Mouse (Mus musculus) CH12.LX (cell line): ENCODE results near the gene C2cd4c. TPM values are rescaled to one million over a fixed set of nuclear protein-coding genes. Genes with fewer than 3 reads are reported as not detected.

Experiments
- DNase-seq: peaks from one replicate; pipeline ENCODE4 v3.0.0-alpha.2; 2013; ENCODE audit errors: extremely low read depth
- H3K27ac ChIP-seq: 2 replicates; pipeline ENCODE4 v1.5.1; 2012; ENCODE audit warnings: low read depth, mild to moderate bottlenecking, control low read depth, moderate library complexity; ENCODE audit not compliant: insufficient read depth
- H3K27me3 ChIP-seq: replicated peaks from 2 replicates; pipeline ENCODE3; 2012; ENCODE audit warnings: inconsistent platforms
- H3K36me3 ChIP-seq, 2 experiments: replicated peaks in 1 of 2; 2 replicates each; pipeline versions ENCODE3 to v1.6.1; 2012; ENCODE audit warnings: inconsistent platforms in 1 of 2, low read length in 1 of 2, mild to moderate bottlenecking in 1 of 2, mixed read lengths in 1 of 2, moderate library complexity in 1 of 2; ENCODE audit not compliant: control insufficient read depth in 1 of 2, insufficient read depth in 1 of 2
- H3K4me1 ChIP-seq, 2 experiments: 2 replicates each; pipeline ENCODE4 v1.6.1; 2012; ENCODE audit warnings: inconsistent platforms in 1 of 2, moderate library complexity in 1 of 2; ENCODE audit not compliant: insufficient read depth in 2 of 2, control insufficient read depth in 1 of 2
- H3K4me2 ChIP-seq: 2 replicates; pipeline ENCODE4 v1.6.1; 2012; ENCODE audit warnings: low read depth, mild to moderate bottlenecking, control low read depth; ENCODE audit not compliant: poor library complexity, insufficient read depth, severe bottlenecking
- H3K4me3 ChIP-seq, 3 experiments: fragments of 150-350 bp in 1 of 3; sonication (generic) in 1 of 3; replicated peaks in 1 of 3; 2 replicates each; pipeline versions ENCODE3 to v1.5.1; 2011 to 2012; ENCODE audit warnings: low read depth in 2 of 3, low read length in 2 of 3, mild to moderate bottlenecking in 2 of 3, moderate library complexity in 2 of 3, control low read depth in 1 of 3, improper control_type of control experiment in 1 of 3, inconsistent platforms in 1 of 3, mixed read lengths in 1 of 3; ENCODE audit not compliant: poor library complexity in 1 of 3
- H3K79me2 ChIP-seq: replicated peaks from 2 replicates; pipeline ENCODE4 v1.6.1; 2012; ENCODE audit warnings: mild to moderate bottlenecking, moderate library complexity; ENCODE audit not compliant: control insufficient read depth, poor library complexity, insufficient read depth, severe bottlenecking; ENCODE audit errors: extremely low read depth
- H3K9ac ChIP-seq: 2 replicates; pipeline ENCODE4 v1.6.1; 2012; ENCODE audit warnings: low read depth, mild to moderate bottlenecking, control low read depth, moderate library complexity; ENCODE audit not compliant: insufficient read depth
- H3K9me3 ChIP-seq: replicated peaks from 2 replicates; pipeline ENCODE3; 2012; ENCODE audit warnings: low read length, inconsistent platforms, mixed read lengths
- BHLHE40 ChIP-seq: IDR thresholded peaks from 2 replicates; pipeline ENCODE4 v1.6.1; 2011; ENCODE audit warnings: mild to moderate bottlenecking, low read depth, low read length, improper control_type of control experiment
- CHD2 ChIP-seq: IDR thresholded peaks from 2 replicates; pipeline ENCODE4 v1.6.1; 2011; ENCODE audit warnings: low read length, improper control_type of control experiment
- E2F4 ChIP-seq: IDR thresholded peaks from 2 replicates; pipeline ENCODE4 v1.6.1; 2011; ENCODE audit warnings: low read depth, low read length, improper control_type of control experiment; ENCODE audit not compliant: insufficient replicate concordance
- EP300 ChIP-seq: IDR thresholded peaks from 2 replicates; pipeline ENCODE4 v1.6.1; 2011; ENCODE audit warnings: low read length, improper control_type of control experiment
- ETS1 ChIP-seq: conservative IDR thresholded peaks from 2 replicates; pipeline ENCODE4 v1.6.1; 2012; ENCODE audit warnings: low read depth, mild to moderate bottlenecking, inconsistent platforms, low read length, improper control_type of control experiment, moderate library complexity
- HCFC1 ChIP-seq: IDR thresholded peaks from 2 replicates; pipeline ENCODE4 v1.6.1; 2012; ENCODE audit warnings: low read depth, mild to moderate bottlenecking, inconsistent platforms, low read length, improper control_type of control experiment
- KAT2A ChIP-seq: IDR thresholded peaks from 2 replicates; pipeline ENCODE4 v1.6.1; 2012; ENCODE audit warnings: low read length, improper control_type of control experiment, inconsistent platforms; ENCODE audit not compliant: insufficient replicate concordance
- MAFK ChIP-seq: IDR thresholded peaks from 2 replicates; pipeline ENCODE4 v1.6.1; 2011; ENCODE audit warnings: low read length, improper control_type of control experiment; ENCODE audit not compliant: insufficient replicate concordance
- MAX ChIP-seq: IDR thresholded peaks from 2 replicates; pipeline ENCODE4 v1.6.1; 2011; ENCODE audit warnings: low read length, improper control_type of control experiment
- MEF2A ChIP-seq: IDR thresholded peaks from 2 replicates; pipeline ENCODE4 v1.6.1; 2014; ENCODE audit warnings: low read depth, mild to moderate bottlenecking, inconsistent platforms, low read length, improper control_type of control experiment, borderline replicate concordance
- MXI1 ChIP-seq: IDR thresholded peaks from 2 replicates; pipeline ENCODE4 v1.6.1; 2011; ENCODE audit warnings: mild to moderate bottlenecking, low read depth, low read length, improper control_type of control experiment
- MYC ChIP-seq: IDR thresholded peaks from 2 replicates; pipeline ENCODE4 v1.6.1; 2011; ENCODE audit warnings: low read depth, mild to moderate bottlenecking, improper control_type of control experiment, low read length
- NRF1 ChIP-seq: IDR thresholded peaks from 2 replicates; pipeline ENCODE4 v1.6.1; 2014; ENCODE audit warnings: low read depth, mild to moderate bottlenecking, inconsistent platforms, low read length, improper control_type of control experiment, moderate library complexity
- POLR2A ChIP-seq: IDR thresholded peaks from 2 replicates; pipeline ENCODE4 v1.6.1; 2011; ENCODE audit warnings: low read depth, mild to moderate bottlenecking, improper control_type of control experiment, low read length
- POLR2AphosphoS2 ChIP-seq: IDR thresholded peaks from 2 replicates; pipeline ENCODE4 v1.6.1; 2011; ENCODE audit warnings: low read depth, low read length, improper control_type of control experiment
- RAD21 ChIP-seq: IDR thresholded peaks from 2 replicates; pipeline ENCODE4 v1.6.1; 2011; ENCODE audit warnings: low read depth, mild to moderate bottlenecking, low read length, improper control_type of control experiment, moderate library complexity
- RCOR1 ChIP-seq: conservative IDR thresholded peaks from 2 replicates; pipeline ENCODE4 v1.6.1; 2012; ENCODE audit warnings: low read depth, mild to moderate bottlenecking, inconsistent platforms, low read length, improper control_type of control experiment
- ZC3H11A ChIP-seq: IDR thresholded peaks from 2 replicates; pipeline ENCODE4 v1.6.1; 2012; ENCODE audit warnings: low read depth, mild to moderate bottlenecking, inconsistent platforms, low read length, improper control_type of control experiment
- ZMIZ1 ChIP-seq: IDR thresholded peaks from 2 replicates; pipeline ENCODE4 v1.6.1; 2012; ENCODE audit warnings: low read depth, mild to moderate bottlenecking, inconsistent platforms, low read length, improper control_type of control experiment
- dilution Hi-C: fragments of 300-500 bp; cut with MboI; formaldehyde crosslinking; loops from 2 replicates; pipeline ENCODE4 v1.14.3; 2020; ENCODE audit warnings: low sequenced_read_pairs; ENCODE audit not compliant: extremely low pct_unique_long_range_greater_than_20kb, extremely low pct_ligation_motif_present
- in situ Hi-C: fragments of 300-500 bp; cut with MboI; formaldehyde crosslinking; loops from 3 replicates; pipeline ENCODE4 v1.14.3; 2019; ENCODE audit warnings: low sequenced_read_pairs, low pct_ligation_motif_present, low pct_unique_long_range_greater_than_20kb, mixed read lengths
- polyA plus RNA-seq: library from polyadenylated mRNA; unstranded; fragments of >175 nt; gene quantifications from 2 replicates; pipeline ENCODE4 v1.2.1, GENCODE M21; 2012; ENCODE audit warnings: low read depth; ENCODE audit not compliant: insufficient read length
- total RNA-seq, 2 experiments: library from RNA; depleted of rRNA; stranded (reverse); fragments of 300-350 nt in 1 of 2; fragments of >200 nt in 1 of 2; gene quantifications; 2 replicates each; pipeline ENCODE4 v1.2.3; 2012 to 2014

The C2cd4c gene
- total and polyA plus RNA-seq, 3 experiments: 0.04 TPM; not detected in 2

- no peak overlapping the region for H3K4me3 ChIP-seq
- H3K9ac ChIP-seq: no peak overlapping the region
- DNase-seq: peak; percentile 27
- no peaks in the 10 kb centered on the region for H3K36me3 ChIP-seq
- peaks cover 8% of the 10 kb centered on the region for H3K27me3 ChIP-seq
- TF ChIP-seq MAFK (no peak), ETS1 (no peak), NRF1 (no peak), RCOR1 (no peak), CHD2 (no peak), ZC3H11A (no peak), E2F4 (no peak), MXI1 (no peak), BHLHE40 (peak; percentile 84), MYC (no peak), EP300 (no peak), MAX (peak; percentile 43; the same call in 1 of the 2 replicates), RAD21 (no peak)
- no peak overlapping the region for H3K4me2 ChIP-seq
- dilution Hi-C loops (no loop called here), in situ Hi-C loops (no loop called here)
- H3K27ac ChIP-seq: no peak overlapping the region
- no peaks in the 10 kb centered on the region for H3K79me2 ChIP-seq
- H3K4me1 ChIP-seq: peaks cover 7 to 28% of the 10 kb centered on the region in 2 experiments; a peak in 3 of 4 replicates
- peaks cover 6% of the 10 kb centered on the region for H3K9me3 ChIP-seq
Measured at GRCm38 (mm10) chr10:79587752-79588126, 26.1 kb downstream of the C2cd4c start.

GRCm38 (mm10) chr10:79587061-79587751 is 26.6 kb downstream of the C2cd4c start, which contains the start of gene Theg:
Theg (minus strand) TSS chr10:79587331.
- no peak for DNase-seq
- H3K4me1 ChIP-seq: peaks cover 7 to 28% of the 10 kb centered on the region in 2 experiments; a peak in 3 of 4 replicates
- dilution Hi-C loops: no loop called here

More at GRCm38 (mm10) chr10:79587061-79587751, 26.6 kb downstream of the C2cd4c start, which contains the start of gene Theg:
- H3K27me3 ChIP-seq: peaks cover 5% of the 10 kb centered on the region
- in situ Hi-C loops: no loop called here
- H3K9ac ChIP-seq: no peak within 1 kb of the TSS
- H3K9me3 ChIP-seq: peaks cover 3% of the 10 kb centered on the region
- no peak within 1 kb of the TSS for H3K27ac ChIP-seq
- TF ChIP-seq KAT2A (no peak), CHD2 (no peak), MAFK (no peak), POLR2AphosphoS2 (no peak), EP300 (no peak), ZC3H11A (no peak), E2F4 (no peak), POLR2A (no peak), MEF2A (no peak), HCFC1 (no peak), ZMIZ1 (no peak)
- no peaks in the 10 kb centered on the region for H3K79me2 ChIP-seq
- no peak within 1 kb of the TSS for H3K4me3 ChIP-seq
- H3K36me3 ChIP-seq: no peaks in the 10 kb centered on the region
- no peak within 1 kb of the TSS for H3K4me2 ChIP-seq
